Mouse (Mus musculus) kidney, adult 9 months (tissue): ENCODE measurements around the gene Mark3.

Experiments
- DNase-seq: peaks from one replicate; pipeline ENCODE4 v3.0.0; 2022

The Mark3 gene

GRCm38 (mm10) chr12:111562276-111562814 lies 12.0 kb upstream of the Mark3 start:
- DNase-seq = no peak

DNA sequence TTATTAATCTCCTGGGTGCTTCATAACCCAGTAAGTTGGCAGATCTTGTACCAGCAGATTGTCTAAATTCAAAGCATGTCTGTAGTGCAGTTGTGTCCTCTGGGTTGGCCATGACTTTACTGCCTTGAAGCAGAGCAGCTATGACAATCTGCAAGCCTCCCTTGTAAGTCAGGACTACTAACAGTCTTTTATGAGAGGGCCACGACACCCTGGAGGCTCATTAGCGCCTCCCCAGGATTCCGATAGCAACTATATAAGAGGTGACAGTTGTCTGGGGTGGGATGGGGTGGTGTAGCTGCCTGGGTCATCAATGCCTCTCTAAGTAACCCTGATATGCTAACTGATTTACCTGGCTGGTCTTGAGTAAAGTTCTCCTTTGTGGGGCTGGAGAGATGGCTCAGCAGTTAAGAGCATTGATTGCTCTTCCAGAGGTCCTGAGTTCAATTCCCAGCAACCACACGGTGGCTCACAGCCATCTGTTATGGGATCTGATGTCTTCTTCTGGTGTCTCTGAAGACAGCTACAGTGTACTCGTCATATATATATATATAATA lies 11.2 kb upstream of the Mark3 start:
- DNase-seq = no peak

DNA sequence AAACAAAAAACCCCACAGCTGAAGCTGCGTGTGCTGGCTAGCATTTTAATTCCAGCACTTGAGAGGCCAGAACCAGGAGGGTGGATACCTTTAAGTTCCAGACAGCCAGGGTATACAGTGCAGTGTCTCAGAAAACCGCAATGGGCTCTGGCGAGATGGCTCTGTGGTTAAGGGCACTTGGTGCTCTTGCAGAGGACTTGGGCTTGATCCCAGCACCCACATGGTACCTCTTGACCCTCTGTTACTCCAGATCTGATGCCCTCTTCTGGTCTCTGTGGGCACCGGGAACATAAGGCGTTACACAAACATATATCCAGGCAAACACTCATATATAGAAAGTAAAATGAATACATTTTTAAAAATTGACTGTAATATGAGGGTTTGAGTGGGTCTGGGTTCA lies 9.0 kb upstream of the Mark3 start:
- DNase-seq = no peak

DNA sequence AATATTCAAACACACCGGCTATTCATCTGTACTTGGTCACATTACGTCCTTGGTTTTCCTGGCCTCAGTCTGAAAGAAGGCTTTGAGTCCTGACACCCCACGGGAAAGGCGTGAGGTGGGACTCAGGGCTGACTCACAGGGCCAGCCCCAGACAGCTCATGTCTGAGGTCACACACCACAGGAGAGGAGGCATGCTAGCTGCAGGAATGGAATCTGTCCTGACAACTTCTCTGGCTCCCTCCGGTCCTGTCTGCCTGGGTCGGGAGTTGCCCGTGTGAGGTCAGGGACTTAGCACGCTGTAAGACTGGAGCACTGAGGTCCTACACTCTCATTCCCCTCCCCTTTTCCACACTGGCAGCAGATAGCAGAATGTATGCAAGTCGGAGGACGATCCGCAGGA lies 5.5 kb upstream of the Mark3 start:
- peak; percentile 76 for DNase-seq

- peak; percentile 88 for DNase-seq
These were observed 1.9 kb upstream of the Mark3 start for GRCm38 (mm10) chr12:111572406-111572805.

- DNase-seq = peak; percentile 92
These were observed 1.0 kb upstream of the Mark3 start for GRCm38 (mm10) chr12:111573315-111573714.

DNA sequence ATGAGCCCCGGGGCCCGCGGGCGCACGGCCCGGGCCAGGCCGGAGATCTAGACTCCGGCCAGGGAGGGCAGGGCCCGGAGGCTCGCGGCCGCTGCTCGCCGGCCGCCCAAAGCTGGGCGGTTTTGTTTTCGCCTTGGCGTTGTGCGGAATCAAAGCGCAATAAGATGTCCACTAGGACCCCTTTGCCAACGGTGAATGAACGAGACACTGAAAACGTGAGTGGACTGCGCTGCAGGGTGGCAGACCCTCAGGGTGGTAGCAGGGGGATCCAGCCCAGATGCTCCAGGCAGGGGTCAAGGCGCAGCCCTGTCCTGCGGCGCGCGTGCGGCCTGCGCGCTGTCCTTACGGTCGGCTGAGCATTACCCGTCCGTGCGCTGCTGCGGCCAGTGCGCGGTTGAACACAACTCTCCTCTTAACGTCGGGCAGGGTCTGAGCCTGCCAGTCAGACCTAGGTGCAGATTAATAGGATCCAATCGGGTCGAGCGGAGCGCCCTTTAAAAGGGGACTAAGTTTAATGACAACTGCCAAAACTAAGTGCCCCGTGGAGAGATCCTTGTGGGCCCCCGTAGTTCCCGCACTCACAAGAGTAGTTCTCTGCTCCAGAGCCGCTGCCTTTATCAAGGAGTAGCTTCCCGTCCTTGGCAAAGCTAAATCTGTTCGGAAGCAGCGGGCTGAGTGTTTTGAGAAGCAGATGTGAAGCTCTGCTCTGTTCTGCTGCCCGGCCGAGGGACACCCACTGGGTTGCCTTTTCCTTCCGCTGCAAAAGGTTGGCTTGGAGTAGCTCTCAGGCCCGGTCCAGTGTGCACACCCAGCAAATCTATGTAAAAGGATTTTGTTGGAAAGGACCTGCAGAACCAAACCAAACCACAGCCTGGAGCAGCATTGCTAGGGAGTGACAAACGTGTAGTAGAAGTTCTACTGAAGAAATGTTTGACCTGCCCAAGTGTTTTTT lies 840 bp downstream of the Mark3 start:
- DNase-seq = peak; percentile 55

DNA sequence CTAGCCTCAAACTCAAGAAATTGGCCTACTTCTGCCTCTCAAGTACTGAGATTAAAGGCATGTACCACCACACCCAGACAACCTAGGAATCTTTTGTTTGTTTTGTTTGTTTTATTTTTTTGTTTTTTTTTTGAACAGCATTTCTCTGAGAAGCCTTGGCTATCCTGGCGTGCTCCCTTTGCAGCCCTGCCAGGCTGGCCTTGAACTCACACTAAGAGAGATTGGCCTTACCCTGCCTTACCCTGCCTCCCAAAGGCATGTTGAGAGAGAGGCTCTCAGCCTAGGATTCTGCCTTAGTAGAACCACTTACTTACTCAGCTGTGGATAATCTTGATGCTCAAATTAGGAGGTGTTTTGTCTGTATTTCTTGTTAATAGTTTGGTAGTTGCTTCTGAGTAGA lies 8.7 kb downstream of the Mark3 start:
- no peak for DNase-seq

DNA sequence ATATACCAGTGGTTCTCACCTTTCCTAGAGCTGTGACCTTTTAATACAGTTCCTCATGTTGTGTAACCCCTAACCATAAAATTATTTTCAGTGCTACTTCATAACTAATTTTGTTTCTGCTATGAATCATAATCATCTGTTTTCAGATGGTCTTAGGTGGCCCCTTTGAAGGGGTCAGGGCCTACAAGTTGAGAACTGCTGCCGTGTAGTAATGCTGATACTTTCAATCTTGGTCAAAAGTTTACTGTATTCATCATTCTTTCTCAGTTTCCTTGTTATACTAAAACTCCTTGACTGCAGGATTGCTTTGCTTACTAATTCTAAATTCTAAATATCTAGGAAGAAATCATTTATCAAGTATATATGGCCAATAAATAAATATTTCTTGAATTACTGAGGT lies 10.1 kb downstream of the Mark3 start:
- DNase-seq = no peak

GRCm38 (mm10) chr12:111587252-111587651 lies 12.9 kb downstream of the Mark3 start:
- DNase-seq = no peak

DNA sequence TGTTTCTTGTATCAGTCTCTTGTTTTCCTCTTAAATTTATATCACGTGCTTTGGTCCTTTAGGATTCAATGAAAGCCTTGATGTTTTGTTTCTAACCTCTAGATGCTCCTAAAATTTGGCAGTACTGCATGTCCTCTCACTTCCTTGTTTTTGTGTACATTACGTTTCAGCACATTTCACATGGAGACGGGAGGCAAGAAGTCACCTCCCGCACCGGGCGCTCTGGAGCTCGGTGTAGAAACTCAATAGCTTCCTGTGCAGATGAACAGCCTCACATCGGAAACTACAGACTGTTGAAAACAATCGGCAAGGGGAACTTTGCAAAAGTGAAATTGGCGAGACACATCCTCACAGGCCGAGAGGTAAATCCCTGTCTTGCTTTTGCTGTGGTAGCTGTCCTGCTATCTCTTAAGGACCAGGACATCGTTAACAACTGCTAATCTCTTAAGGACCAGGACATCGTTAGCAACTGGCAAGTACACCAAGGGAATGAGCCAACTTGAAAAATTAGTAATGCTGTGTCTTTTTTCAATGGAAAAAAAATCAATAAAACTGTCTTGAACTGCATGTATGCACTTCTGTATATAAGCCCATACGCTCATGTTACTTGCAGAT lies 18.2 kb downstream of the Mark3 start:
- no peak for DNase-seq

DNA sequence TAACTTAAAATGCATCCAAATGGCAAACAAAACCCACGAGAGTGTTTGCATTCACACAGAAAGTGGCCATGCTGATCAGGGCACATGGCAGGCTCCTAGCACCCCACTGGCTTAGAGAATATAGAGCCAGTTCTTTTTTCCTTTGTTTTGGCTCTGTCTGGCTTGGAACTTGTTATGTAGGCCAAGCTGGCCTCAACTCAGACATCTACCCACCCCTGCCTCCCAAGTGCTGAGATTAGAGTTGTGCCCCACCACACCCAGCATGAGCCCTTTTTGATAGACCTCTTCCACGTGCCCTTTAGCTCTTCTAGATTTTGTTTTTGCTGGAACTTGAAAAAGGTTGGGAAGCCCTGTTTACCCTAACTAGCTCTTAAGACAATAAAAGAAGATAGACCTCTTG lies 19.5 kb downstream of the Mark3 start:
- no peak for DNase-seq

GRCm38 (mm10) chr12:111597310-111597709 lies 23.0 kb downstream of the Mark3 start:
- no peak for DNase-seq

- no peak for DNase-seq
These were observed 24.6 kb downstream of the Mark3 start for GRCm38 (mm10) chr12:111598902-111599301.

DNA sequence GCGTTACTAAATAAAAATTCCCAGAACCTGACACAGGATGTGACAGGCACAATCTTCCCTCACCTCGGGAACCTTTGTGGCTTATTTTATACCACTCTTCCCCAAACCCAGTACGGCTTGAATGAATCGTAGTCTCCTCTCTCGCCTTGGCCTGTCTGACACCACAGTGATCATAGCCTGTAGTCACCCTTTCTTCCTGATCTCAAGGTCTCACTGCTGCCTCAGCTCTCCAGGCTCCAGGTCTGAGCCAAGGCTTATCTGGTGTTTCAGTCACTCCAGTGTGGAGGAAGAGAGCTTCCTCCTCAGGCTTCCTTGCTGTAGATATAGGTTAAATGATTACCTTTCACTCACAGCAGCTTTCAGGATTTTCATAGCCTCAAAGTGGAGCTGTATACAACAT lies 25.3 kb downstream of the Mark3 start:
- DNase-seq = no peak

GRCm38 (mm10) chr12:111603871-111604270 lies 29.5 kb downstream of the Mark3 start:
- DNase-seq = peak; percentile 75

DNA sequence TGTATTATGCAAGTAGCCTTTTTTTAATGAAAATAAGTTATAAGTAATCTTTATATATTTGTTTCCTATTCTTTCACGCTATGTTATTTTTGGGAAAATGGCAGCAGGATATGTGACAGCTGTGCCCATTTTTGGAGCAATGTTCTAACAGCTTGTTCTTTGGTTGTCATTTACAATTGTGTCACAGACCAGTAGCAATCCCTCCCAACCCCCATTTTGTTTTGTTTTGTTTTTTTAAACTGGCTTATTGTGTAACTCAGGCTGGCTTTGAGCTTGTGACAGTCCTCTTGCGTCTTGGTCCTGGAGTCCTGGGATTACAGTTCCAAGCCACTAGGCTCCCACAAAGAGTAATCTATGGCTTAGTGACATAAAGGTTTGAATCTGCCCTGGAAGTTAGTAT lies 31.3 kb downstream of the Mark3 start:
- DNase-seq = no peak

GRCm38 (mm10) chr12:111608015-111608414 lies 33.7 kb downstream of the Mark3 start:
- no peak for DNase-seq

- DNase-seq = no peak
These were observed 40.3 kb downstream of the Mark3 start for GRCm38 (mm10) chr12:111614475-111615141.

- DNase-seq = no peak
These were observed 43.9 kb downstream of the Mark3 start for GRCm38 (mm10) chr12:111618266-111618665.

- peak; percentile 63 for DNase-seq
These were observed 73.8 kb downstream of the Mark3 start for GRCm38 (mm10) chr12:111648061-111648645.

DNA sequence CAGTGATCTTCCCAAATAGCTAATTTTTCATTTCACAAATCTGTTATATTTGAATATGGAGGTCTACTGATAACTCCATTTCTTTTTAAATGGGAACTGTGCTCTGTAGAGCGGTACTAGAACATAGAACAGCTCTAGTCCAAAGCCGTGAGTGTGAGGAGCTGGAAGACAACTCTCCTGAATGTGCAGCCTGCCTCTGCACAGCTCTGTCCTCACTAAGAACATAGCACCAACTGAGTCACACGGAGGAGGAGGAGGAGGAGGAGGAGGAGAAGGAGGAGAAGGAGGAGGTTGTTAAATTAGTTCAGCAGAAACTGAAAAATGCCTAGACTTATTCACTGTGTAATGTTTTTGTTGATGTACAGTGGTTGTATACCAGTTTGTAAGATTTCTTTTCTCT lies 78.6 kb downstream of the Mark3 start:
- no peak for DNase-seq

GRCm38 (mm10) chr12:111653434-111653833 lies 79.1 kb downstream of the Mark3 start:
- DNase-seq = peak; percentile 77
